Mouse (Mus musculus) frontal cortex, adult 2 months (tissue): ENCODE measurements around the gene Fam53b. TPM values are rescaled to one million over a fixed set of nuclear protein-coding genes. Genes with fewer than 3 reads are reported as not detected.
"Not testable (repeated sequence)": the region's sequence is repeated elsewhere in the genome, so short reads cannot be mapped to it uniquely, and the experiment has no call there.

ENCODE experiments used
- DNase-seq, 2 experiments: peaks; one replicate each; pipeline ENCODE4 v3.0.0; 2022; ENCODE audit warnings: low spot score in 1 of 2; ENCODE audit errors: extremely low spot score in 1 of 2
- polyA plus RNA-seq: library from polyadenylated mRNA; depleted of rRNA; stranded (reverse); fragments of >200 nt; gene quantifications from 2 replicates; pipeline ENCODE4 v1.2.3, GENCODE M21; 2012

The Fam53b gene
- polyA plus RNA-seq, 1 experiment = 14.7 TPM

GRCm38 (mm10) chr7:132688721-132689120 lies 125.0 kb downstream of the Fam53b start:
- DNase-seq = no peak

GRCm38 (mm10) chr7:132687897-132688296 lies 125.8 kb downstream of the Fam53b start:
- DNase-seq = no peak

- no peak for DNase-seq
Measured at GRCm38 (mm10) chr7:132686515-132686914, 127.2 kb downstream of the Fam53b start.

- DNase-seq = no peak
Measured at GRCm38 (mm10) chr7:132683923-132684322, 129.8 kb downstream of the Fam53b start.

GRCm38 (mm10) chr7:132682901-132683300 lies 130.8 kb downstream of the Fam53b start:
- DNase-seq = no peak

GRCm38 (mm10) chr7:132682336-132682735 lies 131.3 kb downstream of the Fam53b start:
- DNase-seq = no peak

GRCm38 (mm10) chr7:132681831-132682230 lies 131.9 kb downstream of the Fam53b start:
- DNase-seq = no peak

GRCm38 (mm10) chr7:132681296-132681695 lies 132.4 kb downstream of the Fam53b start:
- no peak for DNase-seq

- DNase-seq = no peak
Measured at GRCm38 (mm10) chr7:132679549-132679948, 134.1 kb downstream of the Fam53b start.

- no peak for DNase-seq
Measured at GRCm38 (mm10) chr7:132679117-132679516, 134.6 kb downstream of the Fam53b start.

- DNase-seq = no peak
Measured at GRCm38 (mm10) chr7:132675922-132676321, 137.8 kb downstream of the Fam53b start.

- no peak for DNase-seq
Measured at GRCm38 (mm10) chr7:132673931-132674755, 139.5 kb downstream of the Fam53b start.

- peak in 1 of 2 experiments; percentile 67 for DNase-seq
Measured at GRCm38 (mm10) chr7:132672481-132672959, 141.2 kb downstream of the Fam53b start.

GRCm38 (mm10) chr7:132670863-132671165 lies 142.9 kb downstream of the Fam53b start:
- no peak for DNase-seq

- no peak for DNase-seq
Measured at GRCm38 (mm10) chr7:132669999-132670862, 143.5 kb downstream of the Fam53b start.

GRCm38 (mm10) chr7:132668604-132669003 lies 145.1 kb downstream of the Fam53b start:
- no peak for DNase-seq

GRCm38 (mm10) chr7:132666516-132666915 lies 147.2 kb downstream of the Fam53b start:
- no peak for DNase-seq

- no peak for DNase-seq
Measured at GRCm38 (mm10) chr7:132665664-132666382, 147.9 kb downstream of the Fam53b start.

GRCm38 (mm10) chr7:132664815-132665214 lies 148.9 kb downstream of the Fam53b start:
- DNase-seq = no peak

GRCm38 (mm10) chr7:132662831-132663230 lies 150.9 kb downstream of the Fam53b start:
- DNase-seq = not testable (repeated sequence)
